Mouse (Mus musculus): ENCODE measurements at regions not wholly inside any gene's neighbourhood (a gene's known extent, or its start where the extent isn't known, plus 50 kb on each side); places are given as distances from the start of the nearest gene placed in this dataset.

- Histone ChIP-seq H3K36me3 (replicated peaks in 1 of 2; ENCODE audit: control insufficient read depth in 1 of 2, insufficient read depth in 1 of 2, low read length in 1 of 2) (no peaks in the 10 kb centered on the region), H3K4me1 (ENCODE audit: control insufficient read depth in 1 of 2, insufficient read depth in 2 of 2) (peaks cover 4 to 22% of the 10 kb centered on the region in 2 experiments), H3K27me3 (replicated peaks) (no peaks in the 10 kb centered on the region), H3K27ac (ENCODE audit: insufficient read depth, low read depth) (no peak overlapping the region), H3K4me2 (ENCODE audit: insufficient read depth, low read depth, poor library complexity, severe bottlenecking) (no peak overlapping the region), H3K4me3 (replicated peaks in 1 of 3; ENCODE audit: low read depth in 2 of 3, low read length in 2 of 3, poor library complexity in 1 of 3) (no peak overlapping the region), H3K9me3 (replicated peaks; ENCODE audit: low read length) (no peaks in the 10 kb centered on the region), H3K79me2 (replicated peaks; ENCODE audit: control insufficient read depth, extremely low read depth, insufficient read depth, poor library complexity, severe bottlenecking) (no peaks in the 10 kb centered on the region), H3K9ac (ENCODE audit: insufficient read depth, low read depth) (no peak overlapping the region)
- TF ChIP-seq CHD2 (IDR thresholded peaks at IDR 0.05; ENCODE audit: low read length) (no peak), CTCF (conservative IDR thresholded peaks at IDR 0.05 in 1 of 2, IDR thresholded peaks at IDR 0.05 in 1 of 2; ENCODE audit: low read depth in 2 of 2, low read length in 2 of 2) (no peak), MEF2A (IDR thresholded peaks at IDR 0.05; ENCODE audit: borderline replicate concordance, low read depth, low read length) (no peak), USF1 (IDR thresholded peaks at IDR 0.05; ENCODE audit: low read depth, low read length) (no peak), PAX5 (IDR thresholded peaks at IDR 0.05; ENCODE audit: low read length) (no peak), ZNF384 (IDR thresholded peaks at IDR 0.05; ENCODE audit: low read depth, low read length) (no peak), ZMIZ1 (IDR thresholded peaks at IDR 0.05; ENCODE audit: low read depth, low read length) (no peak), MAX (IDR thresholded peaks at IDR 0.05; ENCODE audit: low read length) (no peak), UBTF (IDR thresholded peaks at IDR 0.05; ENCODE audit: low read depth, low read length) (no peak), MXI1 (IDR thresholded peaks at IDR 0.05; ENCODE audit: low read depth, low read length) (no peak), SIN3A (IDR thresholded peaks at IDR 0.05; ENCODE audit: low read length) (no peak), MYC (IDR thresholded peaks at IDR 0.05; ENCODE audit: low read depth, low read length) (no peak), JUN (IDR thresholded peaks at IDR 0.05; ENCODE audit: insufficient read depth, low read depth, low read length) (no peak), TBP (conservative IDR thresholded peaks at IDR 0.05; ENCODE audit: low read depth, low read length) (no peak), NRF1 (IDR thresholded peaks at IDR 0.05; ENCODE audit: low read depth, low read length) (no peak), NELFE (IDR thresholded peaks at IDR 0.05; ENCODE audit: low read depth, low read length) (no peak)
- DNase-seq (ENCODE audit: extremely low read depth), result no peak
- in situ Hi-C loops (cut with MboI; ENCODE audit: low pct_ligation_motif_present, low pct_unique_long_range_greater_than_20kb, low sequenced_read_pairs), result loop anchor here (10.0 kb wide), 1 partner anchor 97 kb away; no protein-coding TSS in a partner anchor
- dilution Hi-C loops (cut with MboI; ENCODE audit: extremely low pct_ligation_motif_present, extremely low pct_unique_long_range_greater_than_20kb, low sequenced_read_pairs), result no loop called here
Measured at GRCm38 (mm10) chr5:103357558-103357957, 67.4 kb upstream of the Ptpn13 start.

- H3K9me3 ChIP-seq (replicated peaks; ENCODE audit: low read length), result peaks cover 6% of the 10 kb centered on the region
- H3K4me3 ChIP-seq (replicated peaks in 1 of 3; ENCODE audit: low read depth in 2 of 3, low read length in 2 of 3, poor library complexity in 1 of 3), result no peak overlapping the region
- dilution Hi-C loops (cut with MboI; ENCODE audit: extremely low pct_ligation_motif_present, extremely low pct_unique_long_range_greater_than_20kb, low sequenced_read_pairs), result no loop called here
- no peaks in the 10 kb centered on the region for H3K79me2 ChIP-seq (replicated peaks; ENCODE audit: control insufficient read depth, extremely low read depth, insufficient read depth, poor library complexity, severe bottlenecking)
- in situ Hi-C loops (cut with MboI; ENCODE audit: low pct_ligation_motif_present, low pct_unique_long_range_greater_than_20kb, low sequenced_read_pairs), result loop anchor here (10.0 kb wide), 1 partner anchor 98 kb away; no protein-coding TSS in a partner anchor
- H3K27ac ChIP-seq (ENCODE audit: insufficient read depth, low read depth), result no peak overlapping the region
- no peak for DNase-seq (ENCODE audit: extremely low read depth)
- H3K27me3 ChIP-seq (replicated peaks), result no peaks in the 10 kb centered on the region
- no peaks in the 10 kb centered on the region for H3K36me3 ChIP-seq (replicated peaks in 1 of 2; ENCODE audit: control insufficient read depth in 1 of 2, insufficient read depth in 1 of 2, low read length in 1 of 2)
- no peak overlapping the region; the same call in 1 of the 2 replicates for H3K4me2 ChIP-seq (ENCODE audit: insufficient read depth, low read depth, poor library complexity, severe bottlenecking)
- no peak overlapping the region for H3K9ac ChIP-seq (ENCODE audit: insufficient read depth, low read depth)
- peaks cover 4 to 18% of the 10 kb centered on the region in 2 experiments for H3K4me1 ChIP-seq (ENCODE audit: control insufficient read depth in 1 of 2, insufficient read depth in 2 of 2)
- no peak for TF ChIP-seq RCOR1 (conservative IDR thresholded peaks at IDR 0.05; ENCODE audit: low read depth, low read length)
- no peak for TF ChIP-seq GABPA (IDR thresholded peaks at IDR 0.05; ENCODE audit: insufficient replicate concordance, low read depth, low read length)
- TF ChIP-seq KAT2A (IDR thresholded peaks at IDR 0.05; ENCODE audit: insufficient replicate concordance, low read length), result no peak
Measured at GRCm38 (mm10) chr5:103356500-103356899, 68.5 kb upstream of the Ptpn13 start.

Measured in CH12.LX (cell line).